32 mouse cellular contexts compared by ENCODE assay signal in the genomic region with DNA sequence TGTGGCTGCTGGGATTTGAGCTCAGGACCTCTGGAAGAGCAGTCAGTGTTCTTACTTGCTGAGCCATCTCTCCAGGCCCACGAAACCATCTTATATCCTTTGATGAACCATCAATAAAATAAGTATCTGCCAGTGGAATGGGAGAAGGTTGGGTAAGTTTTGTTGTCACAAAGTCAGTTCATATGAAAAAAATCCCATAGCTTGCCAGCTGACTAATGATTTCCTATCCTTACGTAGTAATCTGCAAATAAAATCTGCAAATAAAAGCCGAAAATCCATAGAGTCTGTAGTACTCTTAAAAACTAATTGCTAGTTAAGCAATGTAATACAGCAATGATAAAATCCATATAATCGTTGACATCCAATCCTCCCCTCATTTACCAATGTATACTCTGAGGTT.
"Had no signal": no experiment of that assay in that cellular context is flagged by ENCODE, and none has a peak within 500 bp of the region (broad histone marks: within the 10 kb centered on the region; RNA-seq: fewer than 3 reads in every experiment).

No protein-coding gene starts in this region.

- DNase-seq: left cerebral cortex, postnatal 4 days; liver; liver, embryonic 13.5 days; liver, postnatal 0 days; lung, adult 18-20 months; lung, adult 2 months; lung, embryonic 14.5 days; lung, postnatal 10 days; lung, postnatal 14 days; lung, postnatal 36 days; lung, postnatal 4 days; midbrain, embryonic 14.5 days had no signal

- H3K4me2 ChIP-seq: limb, embryonic 12.5 days; limb, embryonic 13.5 days; limb, embryonic 15.5 days; liver, embryonic 12.5 days; liver, embryonic 13.5 days; liver, embryonic 15.5 days; lung, embryonic 14.5 days; lung, embryonic 15.5 days; midbrain, embryonic 11.5 days; midbrain, embryonic 12.5 days; midbrain, embryonic 13.5 days; midbrain, embryonic 15.5 days; neural tube, embryonic 12.5 days had no signal

- H3K36me3 ChIP-seq: limb, embryonic 10.5 days; limb, embryonic 12.5 days; limb, embryonic 13.5 days; limb, embryonic 15.5 days; liver, embryonic 12.5 days; liver, embryonic 13.5 days; liver, embryonic 15.5 days; lung, embryonic 15.5 days; midbrain, embryonic 10.5 days; midbrain, embryonic 12.5 days; midbrain, embryonic 13.5 days; midbrain, embryonic 15.5 days; neural tube, embryonic 12.5 days had no signal

- H3K4me1 ChIP-seq: limb, embryonic 10.5 days; limb, embryonic 12.5 days; limb, embryonic 13.5 days; limb, embryonic 15.5 days; liver, embryonic 12.5 days; liver, embryonic 13.5 days; liver, embryonic 15.5 days; lung, embryonic 15.5 days; megakaryocyte, embryonic 14.5 days; midbrain, embryonic 10.5 days; midbrain, embryonic 12.5 days; midbrain, embryonic 13.5 days; midbrain, embryonic 15.5 days; neural tube, embryonic 12.5 days had no signal

- ATAC-seq: liver, embryonic 12.5 days; liver, postnatal 0 days; lung, postnatal 0 days; midbrain, embryonic 13.5 days; midbrain, embryonic 15.5 days; midbrain, embryonic 16.5 days had no signal

- H3K27me3 ChIP-seq: limb, embryonic 12.5 days; limb, embryonic 13.5 days; limb, embryonic 15.5 days; liver, embryonic 12.5 days; liver, embryonic 13.5 days; liver, embryonic 15.5 days; lung, embryonic 15.5 days; megakaryocyte, embryonic 14.5 days; midbrain, embryonic 12.5 days; midbrain, embryonic 13.5 days; midbrain, embryonic 15.5 days; neural tube, embryonic 12.5 days had no signal

- H3K27ac ChIP-seq: left cerebral cortex, adult 2 months; limb, embryonic 10.5 days; limb, embryonic 12.5 days; limb, embryonic 13.5 days; limb, embryonic 15.5 days; liver, embryonic 12.5 days; liver, embryonic 13.5 days; liver, embryonic 14.5 days; liver, embryonic 15.5 days; lung, embryonic 15.5 days; macrophage; midbrain, embryonic 10.5 days; midbrain, embryonic 12.5 days; midbrain, embryonic 13.5 days; midbrain, embryonic 15.5 days; neural tube, embryonic 12.5 days had no signal

- H3K9ac ChIP-seq: limb, embryonic 12.5 days; limb, embryonic 13.5 days; limb, embryonic 15.5 days; liver, embryonic 12.5 days; liver, embryonic 13.5 days; liver, embryonic 14.5 days; liver, embryonic 15.5 days; liver, postnatal 0 days; lung, embryonic 14.5 days; lung, embryonic 15.5 days; midbrain, embryonic 12.5 days; midbrain, embryonic 13.5 days; midbrain, embryonic 15.5 days; neural tube, embryonic 12.5 days had no signal

- H3K4me3 ChIP-seq: left cerebral cortex, adult 2 months; limb, embryonic 10.5 days; limb, embryonic 12.5 days; limb, embryonic 13.5 days; limb, embryonic 15.5 days; liver, embryonic 12.5 days; liver, embryonic 13.5 days; liver, embryonic 15.5 days; lung, embryonic 15.5 days; megakaryocyte, embryonic 14.5 days; midbrain, embryonic 10.5 days; midbrain, embryonic 12.5 days; midbrain, embryonic 13.5 days; midbrain, embryonic 15.5 days; myocyte; neural tube, embryonic 12.5 days had no signal

- H3K9me3 ChIP-seq: limb, embryonic 10.5 days; limb, embryonic 12.5 days; limb, embryonic 13.5 days; limb, embryonic 15.5 days; liver, embryonic 13.5 days; liver, embryonic 15.5 days; lung, embryonic 15.5 days; megakaryocyte, embryonic 14.5 days; midbrain, embryonic 10.5 days; midbrain, embryonic 12.5 days; midbrain, embryonic 13.5 days; midbrain, embryonic 15.5 days; neural tube, embryonic 12.5 days had no signal
